Mouse (Mus musculus) spleen, postnatal 14 days (tissue): ENCODE measurements around the gene Klhdc8b.

Experiments used
- DNase-seq, 2 experiments: peaks; one replicate each; pipeline ENCODE4 v3.0.0; 2021 to 2022; ENCODE audit warnings: low spot score in 2 of 2

Klhdc8b gene

GRCm38 (mm10) chr9:108481520-108482210, 20.3 kb upstream of the Klhdc8b start:
- DNase-seq: no peak

GRCm38 (mm10) chr9:108480813-108481519, 19.6 kb upstream of the Klhdc8b start:
- no peak for DNase-seq

GRCm38 (mm10) chr9:108479721-108480351, 18.5 kb upstream of the Klhdc8b start, which contains the start of gene Lamb2:
Lamb2 (plus strand) TSS chr9:108479736.
- DNase-seq: no peak

GRCm38 (mm10) chr9:108479241-108479640, 17.9 kb upstream of the Klhdc8b start:
- DNase-seq: no peak

GRCm38 (mm10) chr9:108478638-108479156, 17.3 kb upstream of the Klhdc8b start:
- DNase-seq: no peak

- DNase-seq: no peak
Observed at GRCm38 (mm10) chr9:108474528-108474927, 13.1 kb upstream of the Klhdc8b start.

- DNase-seq: no peak
Observed at GRCm38 (mm10) chr9:108469845-108470244, 8.5 kb upstream of the Klhdc8b start.

- no peak for DNase-seq
Observed at GRCm38 (mm10) chr9:108469430-108469829, 8.0 kb upstream of the Klhdc8b start.

- DNase-seq: no peak
Observed at GRCm38 (mm10) chr9:108466219-108466618, 4.8 kb upstream of the Klhdc8b start.

- DNase-seq: no peak
Observed at GRCm38 (mm10) chr9:108463713-108464112, 2.3 kb upstream of the Klhdc8b start.

- no peak for DNase-seq
Observed at GRCm38 (mm10) chr9:108462192-108462591, 811 bp upstream of the Klhdc8b start.

- DNase-seq: no peak
Observed at GRCm38 (mm10) chr9:108461675-108462074, 294 bp upstream of the Klhdc8b start.

GRCm38 (mm10) chr9:108460319-108461178, 832 bp downstream of the Klhdc8b start, which contains the start of gene Ccdc71:
Ccdc71 (plus strand) TSS chr9:108460527.
- DNase-seq: peak; percentile 64 to 79

GRCm38 (mm10) chr9:108459939-108460318, 1.5 kb downstream of the Klhdc8b start:
- DNase-seq: no peak

GRCm38 (mm10) chr9:108456953-108457352, 4.4 kb downstream of the Klhdc8b start:
- DNase-seq: no peak

- no peak for DNase-seq
Observed at GRCm38 (mm10) chr9:108455747-108456571, 5.4 kb downstream of the Klhdc8b start.

- DNase-seq: no peak
Observed at GRCm38 (mm10) chr9:108454429-108454828, 7.0 kb downstream of the Klhdc8b start.

GRCm38 (mm10) chr9:108453458-108453857, 7.9 kb downstream of the Klhdc8b start:
- DNase-seq: no peak

GRCm38 (mm10) chr9:108452911-108453310, 8.5 kb downstream of the Klhdc8b start:
- no peak for DNase-seq

GRCm38 (mm10) chr9:108452291-108452906, 9.0 kb downstream of the Klhdc8b start:
- DNase-seq: peak; percentile 76 to 85
